In the genomic region with DNA sequence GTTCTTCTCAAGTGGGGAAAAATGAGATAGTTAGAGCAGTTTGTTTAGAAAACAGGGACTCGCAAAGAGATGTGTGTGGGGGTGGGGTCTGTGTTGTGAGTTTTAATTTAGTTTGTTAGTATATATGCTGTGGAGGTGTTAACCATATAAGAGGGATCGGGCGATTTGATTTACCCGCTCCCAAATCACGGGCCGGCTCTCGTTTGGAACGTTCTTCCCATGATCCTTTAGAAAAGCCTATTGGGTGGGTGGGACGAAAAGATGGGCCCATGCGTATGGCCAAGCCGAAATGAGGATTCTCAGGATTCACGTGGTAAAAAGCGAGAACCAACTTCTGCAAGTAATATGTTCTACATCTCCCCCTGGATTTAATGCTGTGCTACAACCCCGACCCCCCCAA, we compare ENCODE assay signal across 8 mouse cellular contexts. TPM values are rescaled to one million over a fixed set of nuclear protein-coding genes. Genes with fewer than 3 reads are reported as not detected.
DNase-seq lines count a peak whose midpoint lies in the region; ATAC-seq and TF ChIP-seq lines count a peak whose summit lies in the region.

No protein-coding gene starts in this region.

- no peak for TF ChIP-seq POLR2A in thymus, adult 2 months (IDR thresholded peaks at IDR 0.05; ENCODE audit: control insufficient read depth, extremely low read depth, insufficient read depth, low read length, poor library complexity)

- peak overlapping the region; percentile 9; the same call in 1 of the 2 replicates for H3K27ac ChIP-seq in thymus, adult 2 months (ENCODE audit: control insufficient read depth, insufficient read depth, low read length)
- peak overlapping the region; percentile 90 for H3K27ac ChIP-seq in forebrain, postnatal 0 days (ENCODE audit: low read depth, low read length)
- peak overlapping the region; percentile 91 for H3K27ac ChIP-seq in limb, embryonic 13.5 days
- H3K27ac ChIP-seq in neural tube, embryonic 13.5 days (replicated peaks), result peak overlapping the region; percentile 93

- peak overlapping the region; percentile 67 for H3K4me2 ChIP-seq in forebrain, postnatal 0 days (ENCODE audit: low read depth)
- peak overlapping the region; percentile 78 for H3K4me2 ChIP-seq in limb, embryonic 13.5 days (replicated peaks)
- H3K4me2 ChIP-seq in neural tube, embryonic 13.5 days, result peak overlapping the region; percentile 72

- no peaks in the 10 kb centered on the region for H3K27me3 ChIP-seq in thymus, adult 2 months (ENCODE audit: control insufficient read depth, insufficient read depth, low read length)
- H3K27me3 ChIP-seq in forebrain, postnatal 0 days (ENCODE audit: insufficient read depth, low read length), result no peaks in the 10 kb centered on the region
- no peaks in the 10 kb centered on the region for H3K27me3 ChIP-seq in limb, embryonic 13.5 days
- H3K27me3 ChIP-seq in neural tube, embryonic 13.5 days, result no peaks in the 10 kb centered on the region

- peak overlapping the region; percentile 90 for H3K4me3 ChIP-seq in thymus, adult 2 months (ENCODE audit: control insufficient read depth, insufficient read depth, low read length)
- H3K4me3 ChIP-seq in forebrain, postnatal 0 days (ENCODE audit: low read depth, low read length), result peak overlapping the region; percentile 87
- peak overlapping the region; percentile 80 for H3K4me3 ChIP-seq in limb, embryonic 13.5 days
- H3K4me3 ChIP-seq in neural tube, embryonic 13.5 days, result peak overlapping the region; percentile 73

- H3K36me3 ChIP-seq in thymus, adult 2 months (ENCODE audit: control insufficient read depth, insufficient read depth, low read length), result peaks cover 8% of the 10 kb centered on the region
- peaks cover 6% of the 10 kb centered on the region; the same call in 1 of the 2 replicates for H3K36me3 ChIP-seq in forebrain, postnatal 0 days (ENCODE audit: insufficient read depth)
- peaks cover 28% of the 10 kb centered on the region for H3K36me3 ChIP-seq in limb, embryonic 13.5 days
- peaks cover 18% of the 10 kb centered on the region for H3K36me3 ChIP-seq in neural tube, embryonic 13.5 days

- H3K4me1 ChIP-seq in thymus, adult 2 months (replicated peaks; ENCODE audit: control insufficient read depth, insufficient read depth, low read length), result peaks cover 7% of the 10 kb centered on the region
- H3K4me1 ChIP-seq in forebrain, postnatal 0 days (ENCODE audit: insufficient read depth), result peaks cover 6% of the 10 kb centered on the region; the same call in 1 of the 2 replicates
- peaks cover 20% of the 10 kb centered on the region for H3K4me1 ChIP-seq in limb, embryonic 13.5 days
- H3K4me1 ChIP-seq in neural tube, embryonic 13.5 days (replicated peaks), result peaks cover 29% of the 10 kb centered on the region

- H3K9ac ChIP-seq in forebrain, postnatal 0 days, result peak overlapping the region; percentile 78
- H3K9ac ChIP-seq in limb, embryonic 13.5 days, result peak overlapping the region; percentile 84
- H3K9ac ChIP-seq in neural tube, embryonic 13.5 days, result peak overlapping the region; percentile 82

- TF ChIP-seq CTCF in thymus, adult 2 months (IDR thresholded peaks at IDR 0.05; ENCODE audit: borderline replicate concordance, control insufficient read depth, extremely low read depth, insufficient read depth, low read length, poor library complexity), result no peak
- TF ChIP-seq CTCF in forebrain, postnatal 0 days (IDR thresholded peaks at IDR 0.05; ENCODE audit: low read depth), result no peak; the same call in 1 of the 2 replicates

- no peaks in the 10 kb centered on the region for H3K9me3 ChIP-seq in forebrain, postnatal 0 days (ENCODE audit: low read length)
- H3K9me3 ChIP-seq in limb, embryonic 13.5 days, result no peaks in the 10 kb centered on the region
- no peaks in the 10 kb centered on the region for H3K9me3 ChIP-seq in neural tube, embryonic 13.5 days

- 1% methylated on average over 14 of the region's 14 CpGs for WGBS in thymus, adult 2 months
- 0% methylated on average over 14 of the region's 14 CpGs for WGBS in forebrain, postnatal 0 days
- under 1% methylated on average over 14 of the region's 14 CpGs for WGBS in limb, embryonic 13.5 days
- WGBS in neural tube, embryonic 13.5 days, result under 1% methylated on average over 14 of the region's 14 CpGs

- DNase-seq in frontal cortex, postnatal 25 days (ENCODE audit: low spot score in 2 of 2), result no peak
- DNase-seq in thymus, adult 2 months, result no peak
- no peak for DNase-seq in thymus, postnatal 4 days
- peak; percentile 82 for DNase-seq in forebrain, postnatal 0 days
- DNase-seq in thymus, postnatal 14 days, result no peak

- peak; percentile 32 for ATAC-seq in frontal cortex, adult (ENCODE audit: low TSS enrichment)
- peak; percentile 63 for ATAC-seq in forebrain, postnatal 0 days
- ATAC-seq in limb, embryonic 13.5 days (ENCODE audit: low FRiP score, low read depth), result peak; percentile 21
- peak; percentile 55 for ATAC-seq in neural tube, embryonic 13.5 days (ENCODE audit: low read depth)

RNA-seq across cellular contexts. Expression of a gene that starts 0.7 kb away (rescaled TPM):
- polyA plus RNA-seq in thymus, adult 2 months (2012; rRNA removed), result 6.8 and 7.9 TPM in 2 replicates
- 4.0 and 5.4 TPM in 2 replicates for total RNA-seq in forebrain, postnatal 0 days (2014; rRNA removed)
- polyA plus RNA-seq in forebrain, postnatal 0 days (2015; fragmentation: Nextera tagmentation; extraction: Ambion mirVana), result 1.7 and 2.2 TPM in 2 replicates
- polyA plus RNA-seq in limb, embryonic 13.5 days (2015; fragmentation: Nextera tagmentation; extraction: Ambion mirVana), result 10.2 and 11.0 TPM in 2 replicates
- 4.2 and 5.9 TPM in 2 replicates for polyA plus RNA-seq in neural tube, embryonic 13.5 days (2015; fragmentation: Nextera tagmentation; extraction: Ambion mirVana)

RNA-seq across cellular contexts. Expression of a gene that starts 21.3 kb away (rescaled TPM):
- 5.1 and 5.4 TPM in 2 replicates for polyA plus RNA-seq in thymus, adult 2 months (2012; rRNA removed)
- total RNA-seq in forebrain, postnatal 0 days (2014; rRNA removed), result 28.6 and 45.3 TPM in 2 replicates
- 26.9 and 32.0 TPM in 2 replicates for polyA plus RNA-seq in forebrain, postnatal 0 days (2015; fragmentation: Nextera tagmentation; extraction: Ambion mirVana)
- polyA plus RNA-seq in limb, embryonic 13.5 days (2015; fragmentation: Nextera tagmentation; extraction: Ambion mirVana), result 28.4 and 28.6 TPM in 2 replicates
- 36.9 and 38.7 TPM in 2 replicates for polyA plus RNA-seq in neural tube, embryonic 13.5 days (2015; fragmentation: Nextera tagmentation; extraction: Ambion mirVana)

RNA-seq across cellular contexts. Expression of a gene that starts 40.7 kb away (rescaled TPM):
- 2.4 and 3.7 TPM in 2 replicates for polyA plus RNA-seq in thymus, adult 2 months (2012; rRNA removed)
- 0.69 and 1.5 TPM in 2 replicates for total RNA-seq in forebrain, postnatal 0 days (2014; rRNA removed)
- polyA plus RNA-seq in forebrain, postnatal 0 days (2015; fragmentation: Nextera tagmentation; extraction: Ambion mirVana), result 0.34 and 0.36 TPM in 2 replicates
- polyA plus RNA-seq in limb, embryonic 13.5 days (2015; fragmentation: Nextera tagmentation; extraction: Ambion mirVana), result 0.83 and 0.84 TPM in 2 replicates
- polyA plus RNA-seq in neural tube, embryonic 13.5 days (2015; fragmentation: Nextera tagmentation; extraction: Ambion mirVana), result 0.62 and 0.81 TPM in 2 replicates

Comparison
In these comparisons a context has a peak if more than half of its experiments do, and no peak if none do; other contexts are left out.
1. H3K27ac ChIP-seq: peak in every context shown above with its lines; median percentile 93 in neural tube, embryonic 13.5 days; 91 in limb, embryonic 13.5 days; 90 in forebrain, postnatal 0 days; 9 in thymus, adult 2 months.